Mouse (Mus musculus): ENCODE measurements around the gene Snx7.

GRCm38 (mm10) chr3:117869324-117869715 lies 584 bp upstream of the Snx7 start:
- TF ChIP-seq CTCF (IDR thresholded peaks at IDR 0.05; ENCODE audit: extremely low read depth, insufficient read depth, low read length) (no peak), POLR2A (IDR thresholded peaks at IDR 0.05; ENCODE audit: extremely low read depth, insufficient read depth, low read length) (no peak)

Data from cortical plate, adult 2 months (tissue).